Mouse (Mus musculus) cerebellum, adult 9-10 months (tissue): ENCODE results near the gene Chst12.

Experiments
- DNase-seq: peaks from one replicate; pipeline ENCODE4 v3.0.0; 2022

The Chst12 gene

GRCm38 (mm10) chr5:140517921-140518230 lies 12.5 kb downstream of the Chst12 start:
- no peak for DNase-seq

- DNase-seq: no peak
These were observed 15.8 kb downstream of the Chst12 start for GRCm38 (mm10) chr5:140521196-140521595.

- no peak for DNase-seq
These were observed 21.4 kb downstream of the Chst12 start for GRCm38 (mm10) chr5:140526754-140527153.

- DNase-seq: no peak
These were observed 32.8 kb downstream of the Chst12 start for GRCm38 (mm10) chr5:140538111-140538683.

GRCm38 (mm10) chr5:140540106-140540505 lies 34.8 kb downstream of the Chst12 start:
- peak; percentile 72 for DNase-seq

GRCm38 (mm10) chr5:140542811-140543575 lies 37.6 kb downstream of the Chst12 start:
- DNase-seq: peak; percentile 48

GRCm38 (mm10) chr5:140545651-140546050 lies 40.3 kb downstream of the Chst12 start:
- no peak for DNase-seq

GRCm38 (mm10) chr5:140546332-140546731 lies 41.0 kb downstream of the Chst12 start:
- no peak for DNase-seq

- peak; percentile 13 for DNase-seq
These were observed 44.1 kb downstream of the Chst12 start for GRCm38 (mm10) chr5:140549306-140550047.

GRCm38 (mm10) chr5:140553719-140554118 lies 48.4 kb downstream of the Chst12 start:
- DNase-seq: no peak

- no peak for DNase-seq
These were observed 51.5 kb downstream of the Chst12 start for GRCm38 (mm10) chr5:140556859-140557258.

GRCm38 (mm10) chr5:140562601-140563000 lies 57.3 kb downstream of the Chst12 start:
- DNase-seq: no peak

- DNase-seq: no peak
These were observed 59.5 kb downstream of the Chst12 start, which contains the start of gene Grifin for GRCm38 (mm10) chr5:140564896-140565295. TSS of gene Grifin (minus strand) at chr5:140565071.

- DNase-seq: no peak
These were observed 60.1 kb downstream of the Chst12 start for GRCm38 (mm10) chr5:140565451-140565850.

GRCm38 (mm10) chr5:140565856-140566255 lies 60.5 kb downstream of the Chst12 start:
- no peak for DNase-seq

GRCm38 (mm10) chr5:140566271-140566670 lies 60.9 kb downstream of the Chst12 start:
- no peak for DNase-seq

GRCm38 (mm10) chr5:140567321-140567720 lies 62.0 kb downstream of the Chst12 start:
- no peak for DNase-seq

GRCm38 (mm10) chr5:140567751-140568150 lies 62.4 kb downstream of the Chst12 start:
- DNase-seq: no peak

- DNase-seq: peak; percentile 46
These were observed 63.1 kb downstream of the Chst12 start for GRCm38 (mm10) chr5:140568321-140568970.

- no peak for DNase-seq
These were observed 63.8 kb downstream of the Chst12 start for GRCm38 (mm10) chr5:140569032-140569595.

- no peak for DNase-seq
These were observed 65.0 kb downstream of the Chst12 start for GRCm38 (mm10) chr5:140570223-140570870.

GRCm38 (mm10) chr5:140571201-140571600 lies 65.9 kb downstream of the Chst12 start:
- no peak for DNase-seq
